Mouse (Mus musculus): Measurements from ENCODE around the gene Igdcc4. TPM values are rescaled to one million over a fixed set of nuclear protein-coding genes. Genes with fewer than 3 reads are reported as not detected.

Gene Igdcc4
- total RNA-seq, 2 experiments from 2014 or later, result 26.1 to 30.4 TPM

DNA sequence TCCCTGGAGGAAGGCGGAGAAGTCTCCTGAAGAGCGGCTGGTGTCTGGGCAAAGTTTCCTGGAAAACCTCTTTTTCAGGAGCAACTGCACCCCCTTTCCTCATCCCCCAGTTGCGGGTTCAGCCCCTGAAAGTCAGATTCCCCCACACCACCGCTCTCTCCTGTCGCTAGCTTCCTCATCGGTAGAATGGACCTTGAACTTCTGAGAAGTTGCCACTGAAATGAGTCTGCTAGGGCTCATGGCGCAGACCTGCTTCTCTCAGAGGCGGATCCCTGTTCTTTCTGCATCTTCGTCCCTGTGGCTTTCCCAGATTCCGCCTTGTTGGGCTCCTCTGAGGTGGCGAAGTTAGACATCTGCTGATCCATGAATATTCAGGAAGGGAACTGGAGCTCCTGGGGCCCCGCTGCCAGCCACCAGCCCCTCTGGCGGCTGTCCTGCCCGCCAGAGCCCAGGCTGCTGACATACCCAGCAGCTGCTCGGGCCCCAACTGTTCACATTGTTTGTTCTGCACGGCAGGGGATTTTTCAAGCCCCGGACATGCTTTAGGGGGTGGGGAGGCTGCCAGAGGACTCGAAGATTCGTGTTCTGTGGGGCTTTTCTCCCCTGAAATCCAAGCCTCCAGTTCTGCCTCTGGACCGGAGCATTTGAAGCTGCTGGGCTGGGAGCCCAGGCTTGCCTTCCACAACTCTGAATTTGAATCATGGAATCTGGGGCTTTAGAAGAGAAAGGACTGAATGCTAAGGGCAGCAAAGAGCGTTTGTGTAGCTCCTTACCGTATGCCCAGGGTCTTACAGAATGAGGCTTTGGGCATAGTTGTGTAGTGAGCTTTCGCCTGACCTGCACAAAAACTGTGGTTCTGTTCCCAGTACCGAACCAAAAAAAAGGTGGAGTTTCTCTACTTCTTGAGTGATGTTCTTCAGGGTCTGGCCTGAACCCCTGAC is 8.1 kb downstream of the Igdcc4 start:
- peak; percentile 61 to 74 for DNase-seq (ENCODE audit: low spot score in 2 of 2)

DNA sequence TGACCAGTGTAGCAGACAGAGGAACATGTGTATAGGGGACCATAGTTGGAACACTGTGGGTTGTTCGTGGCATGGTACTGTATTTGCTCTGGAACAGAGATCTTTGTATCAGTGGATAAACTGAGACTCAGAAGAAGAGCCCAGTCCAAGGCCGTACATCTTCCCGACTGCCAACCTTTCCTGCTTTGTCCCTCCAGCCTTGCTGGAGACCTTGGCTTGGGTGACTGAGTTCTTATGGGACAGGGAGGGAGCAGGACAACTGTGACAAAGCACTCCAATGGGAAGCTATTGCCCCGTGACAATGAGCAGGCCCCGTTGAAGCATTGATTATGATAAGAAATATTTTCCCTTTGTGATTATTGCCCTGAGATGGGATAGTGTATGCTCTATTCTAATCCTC is 10.4 kb downstream of the Igdcc4 start:
- DNase-seq (ENCODE audit: low spot score in 2 of 2), result no peak

DNA sequence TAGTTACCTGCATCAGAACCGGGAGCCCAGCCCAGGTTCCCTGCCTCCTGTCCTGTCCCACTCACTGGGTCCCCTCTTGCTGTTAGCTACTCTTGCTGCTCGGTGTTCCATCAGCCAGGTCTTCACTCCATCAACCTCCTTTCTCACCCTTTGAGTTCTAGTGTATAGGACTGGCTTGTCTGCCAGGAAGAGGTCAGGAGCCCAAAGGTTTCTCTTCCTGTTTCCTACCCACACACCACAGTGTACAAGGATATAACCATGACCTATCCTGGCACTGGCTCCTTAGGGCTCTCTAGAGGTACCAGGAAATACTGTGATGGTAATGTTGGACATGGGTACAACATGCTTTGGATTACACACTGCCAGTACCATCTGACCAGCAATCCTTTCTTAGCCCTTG is 12.4 kb downstream of the Igdcc4 start:
- no peak for DNase-seq (ENCODE audit: low spot score in 2 of 2)

- DNase-seq (ENCODE audit: low spot score in 2 of 2), result no peak
These were observed 14.6 kb downstream of the Igdcc4 start for GRCm38 (mm10) chr9:65115891-65116290.

DNA sequence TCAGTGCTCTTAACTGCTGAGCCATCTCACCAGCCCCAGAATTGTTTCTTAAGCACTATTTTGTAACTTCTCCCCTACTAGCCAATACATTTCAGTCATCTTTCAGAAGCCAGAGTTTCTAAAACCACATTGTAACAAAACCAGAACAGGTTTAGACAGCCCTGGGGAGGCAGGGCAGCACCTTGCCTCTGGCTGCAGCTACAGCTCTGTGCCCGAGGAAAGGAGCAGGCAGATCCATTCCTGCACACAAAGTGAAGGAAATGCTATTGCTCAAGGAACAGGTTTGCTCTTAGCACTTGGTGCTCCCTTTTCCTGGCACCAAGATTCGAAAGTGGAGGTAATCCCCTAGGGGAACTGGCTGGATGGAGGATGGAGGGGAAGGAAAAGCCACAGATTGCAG is 16.2 kb downstream of the Igdcc4 start:
- no peak for DNase-seq (ENCODE audit: low spot score in 2 of 2)

DNA sequence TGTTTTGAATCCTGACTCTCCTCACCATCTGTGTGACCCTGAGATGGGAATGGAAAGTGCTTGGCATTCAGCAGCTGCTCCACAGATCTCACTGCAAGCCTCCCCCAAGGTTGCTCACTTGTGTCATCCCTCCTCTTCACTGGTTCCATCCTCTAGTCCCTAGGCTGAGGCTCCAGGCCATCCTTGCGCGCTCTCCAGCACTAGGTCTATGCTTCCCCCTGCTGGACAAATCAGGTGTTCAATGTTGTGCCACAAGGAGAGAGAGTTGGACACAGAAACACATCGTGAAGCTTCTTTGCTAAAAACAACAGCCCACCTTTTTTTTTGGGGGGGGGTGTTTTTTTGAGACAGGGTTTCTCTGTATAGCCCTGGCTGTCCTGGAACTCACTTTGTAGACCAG is 19.6 kb downstream of the Igdcc4 start:
- peak; percentile 71 to 82 for DNase-seq (ENCODE audit: low spot score in 2 of 2)

GRCm38 (mm10) chr9:65122545-65122944 is 21.3 kb downstream of the Igdcc4 start:
- peak; percentile 71 to 80 for DNase-seq (ENCODE audit: low spot score in 2 of 2)

DNA sequence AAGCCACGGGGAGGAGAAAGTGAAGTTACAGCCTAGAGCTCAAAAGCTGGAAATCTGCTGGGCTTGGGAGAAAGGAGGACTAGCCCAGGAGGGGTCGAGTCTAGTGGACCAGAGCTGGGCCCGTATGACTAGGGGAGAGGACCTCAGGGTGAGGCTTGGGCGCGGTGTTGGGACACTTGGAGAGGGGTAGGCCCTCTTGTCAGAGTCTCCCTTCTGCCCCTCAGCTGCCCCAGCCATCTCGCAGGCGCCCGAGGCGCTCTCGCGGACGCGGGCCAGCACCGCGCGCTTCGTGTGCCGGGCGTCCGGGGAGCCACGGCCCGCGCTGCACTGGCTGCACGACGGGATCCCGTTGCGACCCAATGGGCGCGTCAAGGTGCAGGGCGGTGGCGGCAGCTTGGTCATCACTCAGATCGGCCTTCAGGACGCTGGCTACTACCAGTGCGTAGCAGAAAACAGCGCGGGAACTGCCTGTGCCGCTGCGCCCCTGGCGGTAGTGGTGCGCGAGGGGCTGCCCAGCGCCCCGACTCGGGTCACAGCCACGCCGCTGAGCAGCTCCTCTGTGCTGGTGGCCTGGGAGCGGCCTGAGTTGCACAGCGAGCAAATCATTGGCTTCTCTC is 22.4 kb downstream of the Igdcc4 start:
- DNase-seq (ENCODE audit: low spot score in 2 of 2), result peak; percentile 33 to 50

DNA sequence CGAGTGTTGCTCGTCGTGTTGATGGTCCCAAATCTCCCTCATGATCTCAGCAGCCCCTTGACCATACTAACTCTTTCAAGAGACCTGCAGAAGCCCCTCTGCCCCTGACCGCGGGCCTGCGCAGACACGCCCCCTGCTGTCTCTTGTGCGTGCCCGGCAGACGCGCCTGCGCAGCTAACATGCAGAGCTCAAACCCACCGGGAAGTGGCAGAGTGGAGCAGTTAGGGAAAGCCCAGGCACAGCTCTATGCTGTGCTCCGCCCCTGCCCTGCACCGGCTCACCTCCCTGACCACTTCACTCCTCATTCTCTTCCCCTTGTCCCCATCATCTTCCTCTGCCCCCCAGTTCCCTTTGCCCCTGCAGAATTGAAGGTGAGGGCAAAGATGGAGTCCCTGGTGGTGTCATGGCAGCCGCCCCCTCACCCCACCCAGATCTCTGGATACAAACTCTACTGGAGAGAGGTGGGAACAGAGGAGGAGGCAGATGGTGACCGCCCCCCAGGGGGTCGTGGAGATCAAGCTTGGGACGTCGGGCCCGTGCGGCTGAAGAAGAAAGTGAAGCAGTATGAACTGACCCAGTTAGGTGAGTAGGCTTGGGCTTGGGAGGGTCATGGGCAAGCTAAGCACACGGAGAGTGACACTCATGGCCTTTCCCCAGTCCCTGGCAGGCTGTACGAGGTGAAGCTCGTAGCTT is 27.0 kb downstream of the Igdcc4 start:
- no peak for DNase-seq (ENCODE audit: low spot score in 2 of 2)

GRCm38 (mm10) chr9:65131717-65132116 is 30.4 kb downstream of the Igdcc4 start:
- DNase-seq (ENCODE audit: low spot score in 2 of 2), result no peak

GRCm38 (mm10) chr9:65133739-65134138 is 32.5 kb downstream of the Igdcc4 start:
- peak; percentile 71 to 79 for DNase-seq (ENCODE audit: low spot score in 2 of 2)

DNA sequence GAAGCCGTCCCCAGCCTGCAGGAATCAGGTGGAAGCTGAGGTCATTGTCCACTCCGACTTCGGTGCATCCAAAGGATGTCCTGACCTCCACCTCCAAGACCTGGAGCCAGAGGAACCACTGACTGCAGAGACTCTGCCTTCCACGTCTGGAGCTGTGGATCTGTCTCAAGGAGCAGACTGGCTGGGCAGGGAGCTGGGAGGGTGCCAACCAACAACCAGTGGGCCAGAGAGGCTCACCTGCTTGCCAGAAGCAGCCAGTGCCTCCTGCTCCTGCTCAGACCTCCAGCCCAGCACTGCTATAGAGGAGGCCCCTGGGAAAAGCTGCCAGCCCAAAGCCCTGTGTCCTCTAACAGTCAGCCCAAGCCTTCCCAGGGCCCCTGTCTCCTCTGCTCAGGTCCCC is 33.8 kb downstream of the Igdcc4 start:
- no peak for DNase-seq (ENCODE audit: low spot score in 2 of 2)

DNA sequence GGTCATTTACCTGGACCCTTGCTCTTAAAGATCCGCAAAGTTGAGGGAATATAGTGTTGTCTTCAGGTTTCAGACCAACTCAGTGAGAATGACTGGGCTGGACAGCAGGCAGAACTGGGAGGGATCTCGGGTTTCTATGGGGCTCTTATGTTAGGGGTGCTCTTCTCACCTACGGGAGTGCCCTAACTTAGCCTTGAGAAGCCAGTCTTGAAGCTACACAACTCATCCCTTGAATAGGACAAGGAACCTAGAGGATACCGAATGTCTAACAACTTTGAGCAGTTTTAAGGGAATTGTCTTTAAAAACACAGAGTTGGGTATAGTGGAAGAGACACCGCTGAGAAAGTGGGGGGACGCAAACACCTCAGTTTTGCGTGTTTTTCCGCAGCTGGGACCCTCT is 39.2 kb downstream of the Igdcc4 start:
- no peak for DNase-seq (ENCODE audit: low spot score in 2 of 2)

GRCm38 (mm10) chr9:65140936-65141305 is 39.6 kb downstream of the Igdcc4 start, which contains the start of gene Igdcc3:
Gene Igdcc3, plus strand, starts transcription at chr9:65141189.
- peak; percentile 53 to 65 for DNase-seq (ENCODE audit: low spot score in 2 of 2)

- peak; percentile 37 to 69 for DNase-seq (ENCODE audit: low spot score in 2 of 2)
These were observed 40.2 kb downstream of the Igdcc4 start for GRCm38 (mm10) chr9:65141306-65141975.

DNA sequence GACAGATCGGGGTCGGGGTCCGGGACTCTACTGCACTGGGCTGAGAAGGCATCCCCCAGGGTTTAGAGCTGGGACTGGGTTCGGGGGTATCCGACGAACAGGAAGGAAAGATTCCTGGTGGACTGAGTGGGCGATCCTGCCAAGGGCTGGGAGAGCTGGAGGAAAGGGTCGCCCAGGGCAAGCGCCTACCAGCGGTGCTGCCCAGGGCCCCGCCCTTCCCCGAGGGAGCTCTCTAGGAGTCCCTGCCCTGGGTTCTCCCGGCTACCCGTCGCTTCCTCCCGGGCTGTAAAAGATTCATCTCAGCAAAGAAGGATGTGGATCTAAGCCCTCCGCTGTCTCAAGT is 40.7 kb downstream of the Igdcc4 start:
- DNase-seq (ENCODE audit: low spot score in 2 of 2), result no peak

DNA sequence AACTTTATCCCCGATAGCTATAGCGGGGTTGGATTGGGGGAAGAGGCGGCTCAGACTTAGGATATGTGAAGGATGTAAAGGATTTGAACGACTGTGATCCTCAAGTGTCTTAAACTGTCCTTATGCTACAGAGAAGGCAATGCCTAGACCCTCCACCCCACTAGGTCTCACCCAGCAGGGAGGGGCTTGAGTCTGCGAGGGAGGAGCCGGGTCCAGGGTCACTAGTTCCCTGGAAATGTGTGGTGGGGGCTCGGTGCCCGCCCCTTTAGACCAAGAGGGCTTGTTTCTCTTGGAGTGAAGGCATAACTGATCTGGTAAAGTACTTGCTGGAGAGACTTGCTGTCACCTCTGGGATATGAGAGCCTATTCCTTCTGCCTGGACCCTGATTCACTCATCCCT is 41.1 kb downstream of the Igdcc4 start:
- no peak for DNase-seq (ENCODE audit: low spot score in 2 of 2)

- DNase-seq (ENCODE audit: low spot score in 2 of 2), result no peak
These were observed 44.7 kb downstream of the Igdcc4 start for GRCm38 (mm10) chr9:65146001-65146400.

DNA sequence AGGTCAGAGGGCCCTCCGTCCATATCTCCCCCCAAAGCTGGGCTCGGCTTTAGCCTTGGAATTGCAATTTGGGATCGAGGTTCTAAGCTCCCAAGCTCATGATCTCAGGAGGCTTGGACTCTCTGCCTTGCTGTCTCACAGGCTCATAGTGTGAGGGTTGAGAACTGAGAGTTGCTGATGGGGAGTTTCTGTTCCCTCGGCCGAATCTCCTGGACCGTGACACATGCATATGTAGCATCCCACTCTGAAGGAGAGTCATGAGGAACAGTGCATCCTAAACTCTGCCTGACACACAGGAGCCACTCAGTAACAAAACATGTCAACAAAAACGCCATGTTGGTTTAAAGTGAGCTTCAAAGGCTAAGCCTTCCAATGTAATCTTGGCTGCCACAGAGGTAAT is 47.2 kb downstream of the Igdcc4 start:
- DNase-seq (ENCODE audit: low spot score in 2 of 2), result no peak

DNA sequence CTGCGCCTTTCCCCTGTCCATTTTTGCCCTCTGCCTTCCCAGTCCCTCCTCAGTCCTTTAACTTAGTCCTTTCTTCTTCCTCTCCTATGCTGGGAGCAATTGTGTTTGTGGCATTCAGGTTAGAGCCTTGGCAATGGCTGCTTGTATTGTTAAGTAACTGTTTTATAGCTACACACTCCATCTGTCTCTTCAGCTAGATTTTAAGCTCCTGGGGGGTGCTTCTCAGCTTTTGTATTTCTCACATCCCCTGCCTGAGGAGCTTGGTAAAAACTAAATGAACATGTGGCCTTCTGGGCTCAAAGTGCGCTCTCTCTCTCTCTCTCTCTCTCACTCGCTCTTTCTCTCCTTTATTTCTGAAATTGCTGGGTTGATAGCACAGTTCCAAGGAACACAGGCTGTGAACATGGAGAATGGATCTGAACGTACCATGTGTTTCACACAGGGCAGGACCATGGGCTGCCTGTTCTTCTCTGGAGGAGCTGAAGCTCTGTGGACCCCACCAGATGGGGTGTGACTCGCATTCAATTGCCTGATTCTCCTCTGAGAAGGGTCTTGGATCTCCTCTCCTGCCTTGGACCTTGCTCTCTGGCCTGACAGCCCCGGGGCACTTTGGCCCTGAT is 51.5 kb downstream of the Igdcc4 start:
- DNase-seq (ENCODE audit: low spot score in 2 of 2), result peak in 1 of 2 experiments; percentile 49

- peak in 1 of 2 experiments; percentile 45 for DNase-seq (ENCODE audit: low spot score in 2 of 2)
These were observed 52.0 kb downstream of the Igdcc4 start for GRCm38 (mm10) chr9:65153331-65153711.

All from layer of hippocampus, postnatal 14 days (tissue).